Mouse (Mus musculus): ENCODE data around the gene Asb3.
"Not testable (repeated sequence)": the region's sequence is repeated elsewhere in the genome, so short reads cannot be mapped to it uniquely, and the experiment has no call there.

The Asb3 gene

GRCm38 (mm10) chr11:31001169-31001908 lies 116.1 kb downstream of the Asb3 start:
- DNase-seq = no peak

- DNase-seq = not testable (repeated sequence)
Measured at GRCm38 (mm10) chr11:31009668-31010067, 124.5 kb downstream of the Asb3 start.

GRCm38 (mm10) chr11:31017466-31017865 lies 132.2 kb downstream of the Asb3 start:
- DNase-seq = not testable (repeated sequence)

DNA sequence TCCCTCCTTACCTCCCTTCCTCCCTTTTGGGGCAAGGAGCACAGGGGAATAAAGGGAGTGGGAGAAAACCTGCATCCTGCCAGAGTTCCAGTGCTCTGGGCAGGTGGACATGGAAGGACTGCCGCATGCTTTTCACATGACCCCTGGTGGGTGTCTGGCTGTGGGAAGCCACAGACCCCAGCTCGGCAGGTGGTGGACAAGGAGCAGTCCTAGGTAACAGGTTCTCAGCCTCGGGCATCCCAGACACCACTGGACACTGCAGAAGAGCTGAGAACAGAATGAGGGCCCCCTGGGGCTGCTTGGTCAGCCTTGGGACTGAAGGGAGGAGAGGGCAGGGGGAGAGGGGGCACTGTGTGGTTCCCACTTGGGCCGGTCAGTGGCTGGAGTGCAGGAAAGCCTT lies 149.7 kb downstream of the Asb3 start:
- DNase-seq = no peak

- DNase-seq = no peak
Measured at GRCm38 (mm10) chr11:31089973-31090372, 204.8 kb downstream of the Asb3 start.

DNA sequence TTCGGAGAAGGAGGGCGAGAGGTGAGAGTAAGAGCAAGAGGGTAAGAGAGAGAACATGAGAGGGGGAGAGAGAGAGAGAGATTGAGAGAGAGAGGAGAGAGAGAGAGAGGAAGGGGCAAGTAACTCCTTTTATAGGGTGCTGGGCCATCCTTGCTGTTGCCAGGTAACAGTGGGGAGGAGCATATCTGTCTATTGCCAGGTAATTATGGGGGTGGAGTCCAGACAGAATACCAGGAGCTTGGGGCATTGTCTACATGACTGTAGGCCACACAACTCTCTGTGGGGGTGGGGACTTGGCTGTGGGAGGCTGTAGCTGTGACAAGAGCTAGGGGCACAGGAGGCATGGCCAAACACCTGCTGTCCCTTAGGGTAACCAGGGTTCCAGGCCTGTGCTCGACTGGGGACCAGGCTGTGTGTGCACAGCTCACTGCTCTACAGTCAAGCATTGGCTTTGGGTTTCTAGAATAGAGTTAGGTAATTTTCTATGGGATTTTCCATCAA lies 205.3 kb downstream of the Asb3 start:
- DNase-seq = no peak

GRCm38 (mm10) chr11:31099519-31099918 lies 214.3 kb downstream of the Asb3 start:
- peak; percentile 74 for DNase-seq

- no peak for DNase-seq
Measured at GRCm38 (mm10) chr11:31102188-31102587, 217.0 kb downstream of the Asb3 start.

DNA sequence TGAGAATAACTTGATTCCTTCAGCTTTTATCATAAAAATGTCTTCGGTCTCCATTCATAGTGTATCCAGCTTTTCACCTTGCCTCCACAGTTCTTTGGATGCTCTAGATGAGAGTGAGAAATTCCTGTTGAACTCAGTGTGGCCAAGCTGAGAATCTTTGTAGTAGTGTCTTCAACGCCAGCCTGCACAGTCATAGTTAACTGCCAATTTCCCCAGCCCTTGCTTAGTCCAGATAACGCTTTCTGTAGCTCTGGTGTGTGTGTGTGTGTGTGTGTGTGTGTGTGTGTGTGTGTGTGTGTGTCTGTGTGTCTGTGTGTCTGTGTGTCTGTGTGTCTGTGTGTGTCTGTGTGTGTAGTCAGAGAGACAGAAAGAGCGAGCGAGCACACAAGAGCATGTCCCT lies 220.1 kb downstream of the Asb3 start:
- no peak for DNase-seq

DNA sequence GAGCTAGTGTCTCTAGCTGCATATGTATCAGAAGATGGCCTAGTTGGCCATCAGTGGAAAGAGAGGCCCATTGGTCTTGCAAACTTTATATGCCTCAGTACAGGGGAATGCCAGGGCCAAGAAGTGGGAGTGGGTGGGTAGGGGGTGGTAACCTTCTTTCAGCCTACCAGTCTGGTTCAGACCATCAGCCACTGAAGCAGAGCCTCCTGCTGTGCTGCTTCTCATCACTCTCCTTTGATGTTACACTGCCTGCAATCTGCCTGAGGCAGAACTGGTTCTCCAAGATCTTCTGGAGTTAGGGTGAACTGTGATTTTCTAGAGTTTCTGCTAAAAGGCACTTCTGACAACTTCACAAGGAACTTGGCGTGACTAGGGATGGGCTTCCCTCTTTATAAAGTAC lies 241.7 kb downstream of the Asb3 start:
- not testable (repeated sequence) for DNase-seq

DNA sequence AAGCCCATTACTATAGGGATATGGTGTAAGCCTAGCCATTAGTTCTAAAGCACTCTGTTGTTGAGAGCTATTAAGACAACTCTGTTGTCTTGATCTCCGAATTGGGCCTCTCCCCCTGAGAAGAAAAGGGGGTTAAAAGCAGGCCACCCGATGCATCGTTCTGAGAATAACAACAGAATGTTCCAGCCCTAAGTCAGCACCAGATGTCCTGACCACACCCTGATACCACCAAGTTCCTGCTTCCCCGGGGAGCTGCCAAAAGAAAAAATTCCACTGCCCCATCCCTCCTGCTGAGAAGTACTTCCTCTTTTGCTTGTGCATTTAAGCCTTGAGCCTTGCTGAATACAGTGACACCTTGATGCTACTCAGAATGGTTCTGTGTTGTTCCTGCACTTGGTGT lies 248.5 kb downstream of the Asb3 start:
- not testable (repeated sequence) for DNase-seq

DNA sequence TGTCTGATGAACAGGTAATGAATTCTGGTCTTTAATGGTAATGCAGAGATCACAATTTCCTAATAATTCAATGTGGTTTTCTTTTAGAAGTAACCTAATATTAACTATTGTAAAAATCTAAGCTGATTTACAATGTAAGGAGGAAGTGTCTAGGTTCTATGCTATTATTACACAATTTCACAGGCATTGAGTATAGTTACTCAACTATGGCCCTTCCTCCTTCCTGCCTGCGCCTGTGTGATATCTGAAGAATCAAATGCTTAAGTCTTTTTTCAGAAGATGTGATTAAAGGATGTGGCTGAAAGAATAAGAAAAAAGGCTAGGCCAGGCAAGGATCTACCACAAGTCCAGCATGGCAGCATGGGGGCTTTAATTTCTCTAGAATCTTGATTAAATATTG lies 249.6 kb downstream of the Asb3 start:
- DNase-seq = not testable (repeated sequence)

- DNase-seq = not testable (repeated sequence)
Measured at GRCm38 (mm10) chr11:31138394-31138793, 253.2 kb downstream of the Asb3 start.
